Mouse (Mus musculus) CH12F3 (cell line): Measurements from ENCODE around the gene Ccdc42.

Experiments
- in situ Hi-C: fragments of 300-500 bp; cut with MboI; formaldehyde crosslinking; loops from 2 replicates; pipeline ENCODE4 v1.14.3; 2020; ENCODE audit warnings: low sequenced_read_pairs

Ccdc42 gene

DNA sequence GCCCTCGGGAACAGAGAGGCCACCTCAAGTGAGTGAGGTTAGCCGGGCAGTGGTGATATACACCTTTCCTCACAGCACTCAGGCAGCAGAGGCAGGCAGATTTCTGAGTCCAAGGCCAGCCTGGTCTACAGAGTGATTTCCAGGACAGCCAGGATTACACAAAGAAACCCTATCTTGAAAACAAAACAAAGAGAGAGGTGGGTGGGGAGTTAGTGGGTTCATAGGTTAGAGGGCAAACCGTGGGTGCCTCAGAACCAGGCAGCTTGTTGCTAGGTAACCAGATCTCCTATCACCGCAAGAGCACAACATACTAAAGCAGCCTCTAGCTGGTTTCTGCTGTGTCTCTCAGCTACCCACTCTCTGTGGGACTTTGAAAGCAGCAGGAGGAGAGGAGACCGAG, at the start of gene Ccdc42:
Ccdc42 (plus strand) TSS at position 301 of the 400 bp plus-strand sequence.
- in situ Hi-C loops = no loop called here

DNA sequence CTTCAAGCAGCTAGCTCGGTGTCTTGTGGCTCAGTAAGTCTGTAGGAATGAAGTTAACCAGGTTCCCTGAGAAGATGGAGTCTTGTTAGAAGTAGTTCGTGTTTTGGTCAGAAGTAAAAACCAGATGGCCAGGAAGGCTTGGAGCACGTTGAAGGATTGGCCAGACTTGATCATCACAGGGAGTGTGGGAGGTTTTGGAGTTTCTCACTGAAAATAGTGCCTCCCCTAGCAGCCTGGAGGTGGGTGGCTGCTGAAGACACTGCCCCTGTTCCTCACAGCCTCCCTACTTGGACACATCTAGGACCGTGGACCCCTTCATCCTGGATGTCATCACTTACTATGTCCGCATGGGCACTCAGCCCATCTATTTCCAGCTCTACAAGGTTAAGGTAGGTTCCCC, 47.2 kb upstream of the Ccdc42 start:
- in situ Hi-C loops = no loop called here

DNA sequence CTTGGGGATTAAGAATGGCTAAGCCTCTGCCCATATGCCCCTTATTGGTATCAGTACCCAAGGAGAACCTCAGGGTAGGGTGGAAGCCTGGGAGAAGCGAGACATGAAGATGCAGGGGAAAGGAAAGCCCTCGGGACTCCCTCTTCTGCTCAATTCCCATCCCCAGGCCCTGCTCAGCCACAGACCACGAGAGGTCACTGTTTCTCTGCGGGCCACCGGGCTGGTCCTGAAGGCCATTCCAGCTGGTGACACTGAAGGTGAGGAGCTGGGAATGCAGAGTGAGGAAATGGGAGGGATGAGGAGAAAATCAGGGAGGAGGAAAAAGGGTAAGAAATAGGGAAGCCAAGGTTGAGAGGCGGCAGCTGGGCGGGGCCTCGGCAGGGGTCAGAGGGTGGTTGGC, 42.3 kb upstream of the Ccdc42 start:
- in situ Hi-C loops = no loop called here

DNA sequence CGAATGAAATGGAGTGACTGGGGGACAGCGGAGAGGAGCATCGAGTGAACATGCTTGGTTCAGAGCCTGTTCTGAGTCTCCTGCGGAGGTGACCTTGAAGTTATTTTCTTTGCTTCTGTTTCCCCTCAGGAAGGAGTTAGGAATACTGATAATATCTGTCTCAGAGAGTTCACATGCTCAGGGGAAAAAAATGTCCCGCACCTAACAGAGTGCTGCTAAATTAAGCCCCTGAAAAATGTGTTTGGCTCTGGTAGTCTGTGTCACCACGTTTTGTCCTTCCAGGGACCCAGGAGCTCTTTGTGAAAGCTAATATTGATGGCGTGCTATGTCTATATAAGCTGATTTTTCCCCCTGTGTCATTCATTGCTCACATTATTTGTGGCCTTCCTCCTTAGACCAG, 41.6 kb upstream of the Ccdc42 start:
- in situ Hi-C loops = no loop called here

DNA sequence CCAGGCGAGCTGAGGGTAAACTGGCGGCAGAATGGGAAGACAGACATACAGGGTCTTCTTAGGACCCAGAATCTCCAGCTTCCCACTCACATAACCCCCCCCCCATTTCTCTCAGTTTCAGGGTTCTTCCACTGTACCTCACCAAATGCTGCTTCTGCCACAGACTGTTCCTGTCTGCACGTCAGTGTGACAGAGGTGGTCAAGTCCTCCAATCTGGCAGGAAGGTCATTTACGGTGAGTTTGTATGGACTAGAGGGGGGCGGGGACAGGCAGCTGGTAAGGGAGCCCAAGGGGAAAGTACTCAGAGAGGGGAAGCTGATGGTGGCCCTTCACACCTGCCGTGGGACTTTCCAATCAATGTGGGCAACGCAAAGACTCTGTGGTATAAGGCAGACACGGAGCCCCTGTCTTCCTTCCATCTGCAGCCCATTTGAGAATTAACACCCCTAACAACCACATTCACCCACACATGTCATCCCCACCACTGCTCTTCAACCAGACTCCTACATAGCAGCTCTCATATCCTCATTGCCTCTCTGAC, 41.1 kb upstream of the Ccdc42 start:
- in situ Hi-C loops = no loop called here

DNA sequence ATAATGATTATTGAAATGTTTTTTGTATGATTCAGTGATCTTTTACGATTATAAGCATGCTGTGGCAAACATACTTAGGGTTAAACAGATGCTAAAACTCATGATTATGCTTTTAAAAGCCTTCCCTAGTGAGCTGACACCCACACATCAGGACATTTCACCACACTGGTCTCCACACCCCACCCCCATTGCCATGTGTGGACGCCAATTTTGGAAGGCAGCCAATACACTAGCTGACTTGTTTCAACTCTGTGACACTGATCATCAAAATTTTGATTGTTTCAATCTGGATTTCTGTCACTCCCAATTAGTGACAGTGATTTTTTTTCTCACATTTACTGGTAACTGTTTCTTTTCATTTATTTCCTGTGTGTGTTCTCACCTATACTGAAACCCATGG, 39.3 kb upstream of the Ccdc42 start:
- in situ Hi-C loops = no loop called here

DNA sequence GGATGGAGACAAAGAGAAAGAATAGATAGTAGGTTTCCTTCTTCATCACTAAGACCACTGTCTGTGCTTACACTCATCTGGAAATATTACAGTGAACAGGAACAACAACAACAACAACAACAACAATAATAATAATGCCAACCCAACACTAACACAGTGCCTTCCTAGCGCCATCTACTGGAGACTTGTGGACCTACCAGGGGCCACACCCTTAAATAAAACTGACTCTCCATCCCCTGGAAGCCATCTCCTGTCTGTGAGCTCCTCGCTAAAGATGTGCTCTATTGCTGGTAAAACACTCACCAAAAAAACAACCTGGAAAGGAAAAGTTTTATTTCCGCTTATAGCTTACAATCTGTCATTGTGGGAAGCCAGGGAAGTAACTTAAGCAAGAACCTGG, 37.2 kb upstream of the Ccdc42 start:
- in situ Hi-C loops = no loop called here

DNA sequence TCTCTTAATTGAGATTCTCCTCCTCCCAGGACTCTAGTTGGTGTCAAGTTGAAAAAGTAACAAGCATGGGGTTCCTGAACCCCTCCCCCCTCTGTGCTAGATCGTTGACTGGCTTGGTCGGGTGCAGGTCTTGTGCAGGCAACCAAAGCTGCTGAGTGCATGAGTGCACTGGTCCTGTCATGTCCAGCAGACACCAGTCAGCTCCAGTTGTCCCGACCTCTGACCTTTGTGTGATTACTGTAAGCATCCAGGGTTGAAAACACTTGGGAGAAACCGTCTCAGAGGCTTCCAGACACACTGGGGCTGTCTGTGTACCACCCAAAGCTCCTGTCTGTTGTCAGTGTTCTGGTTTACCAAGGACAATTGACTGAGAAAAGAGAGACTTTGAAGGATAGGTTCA, 36.5 kb upstream of the Ccdc42 start:
- in situ Hi-C loops = loop anchor here (5.0 kb wide), 1 partner anchor 73 kb away; no protein-coding TSS in a partner anchor

DNA sequence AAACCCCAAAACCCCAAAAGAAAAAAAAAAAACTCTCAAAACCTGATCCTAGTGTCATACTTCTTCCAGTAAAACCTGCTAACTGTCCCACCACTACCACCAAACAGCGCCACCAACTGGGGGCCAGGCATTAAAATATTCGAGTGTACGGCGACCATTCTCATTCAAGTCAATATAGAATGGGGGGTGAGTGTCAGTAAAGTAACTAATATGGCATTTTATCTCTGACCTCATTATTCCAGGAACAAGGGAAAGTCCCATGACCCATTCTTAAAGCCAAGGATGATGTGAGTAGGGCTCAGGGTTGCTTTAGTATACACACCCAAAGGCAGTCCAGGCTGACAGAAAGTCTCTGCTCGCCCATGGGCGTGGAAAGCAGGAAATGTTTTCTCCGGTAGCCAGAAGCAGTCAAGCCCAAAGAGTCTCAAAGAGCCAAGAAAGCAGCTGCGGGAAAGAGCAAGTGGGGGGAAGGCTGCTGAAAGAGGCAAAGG, 32.8 kb upstream of the Ccdc42 start:
- in situ Hi-C loops = loop anchor here (5.0 kb wide), 1 partner anchor 77 kb away; no protein-coding TSS in a partner anchor

DNA sequence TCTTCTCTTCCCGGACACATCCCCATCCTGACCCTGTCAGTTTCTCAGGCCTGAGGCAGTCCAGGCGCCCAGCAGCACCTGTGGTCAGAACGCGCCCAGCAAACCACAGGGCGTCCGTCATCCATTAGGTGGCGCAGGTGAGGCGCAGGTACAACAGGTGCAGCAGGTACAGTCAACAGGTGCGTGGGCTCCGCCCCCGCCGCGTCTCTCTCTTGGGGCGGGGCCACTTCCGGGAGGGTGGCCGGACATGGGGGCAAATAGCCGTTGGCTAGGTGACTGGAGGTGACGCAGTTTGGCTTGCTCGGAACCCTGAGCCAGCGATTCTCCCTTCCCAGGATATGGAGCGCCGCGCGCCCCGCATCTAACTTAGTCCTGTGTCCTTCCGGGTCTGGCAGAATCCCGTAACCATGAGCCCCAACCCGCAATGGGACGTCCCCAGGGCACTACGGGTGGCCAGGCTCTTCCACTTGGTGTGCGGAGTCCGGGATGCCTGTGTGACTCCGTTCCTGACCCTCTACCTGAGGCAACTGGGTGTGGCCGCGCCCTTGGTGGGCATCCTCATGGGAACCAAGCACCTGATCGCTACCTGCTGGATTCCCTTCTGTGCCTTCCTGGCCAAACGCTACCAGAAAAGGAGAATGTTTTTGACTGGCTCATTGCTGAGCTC, 30.8 kb upstream of the Ccdc42 start, which contains the start of gene Mfsd6l:
Mfsd6l (plus strand) TSS at position 269 of the 667 bp plus-strand sequence.
- in situ Hi-C loops = no loop called here

DNA sequence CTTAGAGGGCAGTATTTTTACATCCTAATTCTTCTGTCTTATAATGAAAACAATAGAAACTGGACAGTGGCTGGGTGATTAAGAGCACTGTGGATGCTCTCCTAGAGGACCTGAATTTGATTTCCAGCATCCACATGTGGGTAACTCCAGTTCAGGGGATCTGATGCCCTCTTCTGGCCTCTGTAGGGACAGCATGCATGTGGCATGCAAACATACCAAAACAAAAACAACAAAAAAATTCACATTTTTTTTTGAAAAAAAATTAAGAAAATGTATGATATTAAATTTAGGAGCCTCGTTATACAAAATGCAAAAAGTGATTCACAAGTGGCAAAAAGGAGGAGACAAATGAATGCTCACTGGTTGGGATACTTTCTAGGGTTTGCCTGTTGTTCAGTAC, 27.3 kb upstream of the Ccdc42 start:
- in situ Hi-C loops = no loop called here

DNA sequence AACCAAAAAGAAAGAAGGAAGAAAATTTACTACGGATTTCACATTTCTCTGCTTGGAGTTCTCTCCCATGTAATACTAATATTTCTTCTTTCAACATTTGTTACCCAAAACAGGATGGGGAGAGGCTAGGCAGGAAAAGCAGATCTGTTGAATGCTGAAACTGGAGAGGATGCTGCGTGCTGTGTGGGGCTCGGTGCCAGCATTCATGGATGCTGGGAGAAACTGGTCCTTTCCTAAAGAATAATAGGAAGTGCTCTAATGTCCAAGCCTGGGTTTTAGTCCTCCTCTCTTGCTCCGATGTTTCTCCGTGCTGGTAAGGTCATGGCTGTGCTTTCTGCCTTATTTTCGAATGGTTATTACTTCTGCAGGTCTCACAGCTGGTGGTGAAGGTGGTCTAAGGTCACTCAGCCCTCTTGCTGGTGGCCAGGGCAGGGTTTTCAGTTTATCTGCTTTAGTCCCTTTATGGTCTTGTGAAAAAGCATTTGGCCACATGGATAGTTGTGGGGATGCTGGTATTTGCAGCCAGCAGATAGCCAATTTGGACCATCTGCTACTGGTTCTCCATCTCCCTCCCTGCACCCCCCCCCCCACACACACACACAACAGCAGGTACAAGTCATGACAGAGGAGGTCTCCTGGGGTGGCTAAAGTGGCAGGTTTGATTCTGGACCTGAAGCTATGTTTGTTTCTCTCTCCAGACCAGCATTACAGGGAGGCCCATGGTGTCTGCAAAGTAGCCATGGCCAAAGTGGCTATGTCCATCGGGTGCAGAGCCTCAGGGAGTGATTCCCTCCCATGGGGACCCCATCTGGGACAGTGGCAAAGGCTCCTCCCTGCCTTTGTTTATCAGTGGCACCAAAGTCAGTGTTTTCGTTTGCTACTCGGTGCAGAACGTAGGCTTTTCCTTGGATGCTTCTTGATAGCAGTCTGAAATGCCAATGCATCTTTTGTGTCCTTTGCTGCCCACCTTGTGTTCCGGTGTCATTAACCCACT, 24.6 kb upstream of the Ccdc42 start:
- in situ Hi-C loops = no loop called here

DNA sequence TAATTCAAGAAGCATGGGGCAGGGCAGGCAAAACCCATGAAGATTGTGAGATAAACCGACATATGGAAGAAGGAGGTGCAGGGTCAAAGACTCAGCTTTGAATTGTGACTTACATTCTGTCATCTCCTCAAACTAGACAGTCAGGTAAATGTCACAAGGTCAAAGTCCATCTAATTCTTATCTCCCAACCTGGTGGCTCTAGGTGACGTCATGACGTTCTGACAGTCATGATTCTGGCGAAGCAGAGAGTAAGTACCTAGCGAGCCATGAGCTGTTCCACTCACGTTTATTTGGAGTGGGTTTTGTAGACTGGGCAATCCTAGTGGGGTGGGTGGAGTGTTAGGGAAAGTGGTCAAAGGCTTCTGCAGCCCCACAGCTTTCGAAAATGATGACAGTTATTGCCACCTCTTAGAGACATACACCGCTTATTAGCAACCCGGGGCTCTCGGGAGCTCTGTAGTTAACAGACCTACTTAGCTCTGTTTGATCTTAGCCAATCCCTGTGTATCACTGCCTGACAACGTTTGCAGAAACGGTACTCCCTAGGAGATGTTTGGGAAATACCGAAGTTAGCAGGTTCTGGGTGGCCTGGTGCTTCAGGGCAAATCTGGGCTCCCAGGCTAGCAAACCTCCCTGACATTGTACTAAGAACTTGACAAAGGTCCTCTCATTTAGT, 22.3 kb upstream of the Ccdc42 start:
- in situ Hi-C loops = no loop called here

DNA sequence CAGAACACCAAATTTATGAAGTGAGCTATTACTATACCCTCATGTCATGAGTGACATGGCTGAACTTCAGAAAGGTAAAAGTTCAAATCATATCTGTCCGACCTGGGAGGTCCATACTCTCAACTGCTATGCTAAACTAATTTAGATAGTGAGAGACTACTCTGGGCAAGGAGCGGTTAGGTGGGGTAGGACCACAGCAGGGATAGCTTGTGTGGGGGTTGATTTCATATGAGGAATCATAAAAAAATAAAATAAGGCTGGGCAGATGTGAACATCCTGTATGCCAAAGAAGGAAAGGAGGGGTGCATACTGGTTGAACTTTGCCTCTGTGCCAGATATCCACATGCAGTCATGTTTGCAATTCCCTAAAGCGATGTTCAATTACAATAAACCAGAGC, 21.8 kb upstream of the Ccdc42 start:
- in situ Hi-C loops = no loop called here

DNA sequence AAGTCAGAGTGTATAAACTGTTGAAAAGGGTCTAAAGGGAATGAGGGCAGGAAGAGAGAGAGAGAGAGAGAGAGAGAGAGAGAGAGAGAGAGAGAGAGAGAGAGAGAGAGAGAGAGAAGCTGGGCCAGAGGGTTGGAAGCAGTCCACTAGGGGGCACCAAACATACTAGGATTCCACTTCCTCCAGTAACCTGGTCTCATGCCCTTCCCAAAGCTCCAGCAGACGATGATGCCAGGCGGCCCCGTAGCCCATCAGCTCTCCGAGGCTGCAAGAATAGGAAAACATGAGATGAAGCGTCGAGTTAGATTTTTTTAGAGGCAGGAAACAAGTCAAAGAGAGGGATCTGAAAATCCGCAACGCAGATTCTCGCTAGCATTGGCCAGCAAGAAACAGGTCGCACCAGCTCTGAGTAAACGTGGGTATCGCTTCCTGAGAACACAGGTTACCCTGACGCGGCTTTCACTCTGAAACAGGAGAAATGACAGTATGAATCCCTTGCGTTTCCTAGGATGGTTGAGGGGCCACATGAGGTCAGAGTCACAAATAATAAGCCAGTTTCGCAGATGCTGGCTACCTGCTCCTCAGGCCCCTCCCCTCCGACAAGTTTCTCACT, 20.3 kb upstream of the Ccdc42 start:
- in situ Hi-C loops = no loop called here

DNA sequence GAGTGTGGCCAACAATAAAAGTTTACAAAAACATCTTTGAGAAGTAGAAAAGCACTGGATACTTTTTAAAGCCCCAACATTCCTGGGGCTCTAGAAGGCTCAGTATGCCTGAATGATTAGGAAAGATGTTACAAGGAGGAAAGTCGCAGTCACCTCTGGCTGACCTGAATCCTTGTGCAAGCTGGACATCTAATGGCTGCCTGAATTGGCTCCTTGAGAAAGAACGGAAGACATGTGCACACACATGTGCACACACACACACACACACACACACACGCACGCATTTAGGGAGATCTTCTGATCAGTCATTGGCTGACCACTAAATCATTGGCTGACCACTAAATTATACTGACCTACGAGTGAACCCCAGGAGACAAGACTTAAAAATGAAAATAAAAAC, 16.0 kb upstream of the Ccdc42 start:
- in situ Hi-C loops = no loop called here

DNA sequence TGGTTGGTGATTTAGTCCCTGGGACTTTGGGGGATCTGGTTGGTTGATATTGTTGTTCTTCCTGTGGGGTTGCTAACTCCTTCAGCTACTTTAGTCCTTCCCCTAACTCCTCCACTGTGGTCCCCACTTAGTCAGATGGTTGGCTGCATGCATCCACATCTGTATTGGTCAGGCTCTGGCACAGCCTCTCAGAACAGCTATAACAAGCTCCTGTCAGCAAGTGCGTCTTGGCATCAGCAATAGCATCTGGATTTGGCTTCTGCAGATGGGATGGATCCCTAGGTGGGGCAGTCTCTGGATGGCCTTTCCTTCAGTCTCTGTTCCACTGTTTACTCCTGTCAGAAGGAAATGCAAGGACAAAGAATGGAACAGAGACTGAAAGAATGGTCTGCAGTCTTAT, 9.7 kb upstream of the Ccdc42 start:
- in situ Hi-C loops = no loop called here

DNA sequence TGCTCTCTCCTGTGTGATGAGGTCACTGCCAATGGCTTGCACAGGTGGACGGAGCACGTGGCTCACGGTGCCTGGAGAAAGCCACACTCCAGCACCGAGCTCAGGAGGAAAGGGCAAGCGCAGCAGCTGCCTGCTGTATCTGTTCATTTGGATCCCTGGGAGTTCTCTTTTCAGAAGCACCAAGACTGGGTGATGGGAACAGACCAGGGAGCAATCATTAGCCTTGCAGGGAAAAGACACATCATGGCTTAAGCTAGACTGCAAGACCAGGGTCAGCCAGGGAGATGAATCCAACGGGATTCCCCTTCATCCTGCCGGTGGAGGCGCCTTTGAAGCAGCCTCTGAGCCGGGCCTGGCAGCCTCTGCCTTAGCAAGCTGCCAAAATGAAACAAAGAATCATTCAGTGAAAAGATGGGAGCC, 7.3 kb upstream of the Ccdc42 start:
- in situ Hi-C loops = no loop called here

DNA sequence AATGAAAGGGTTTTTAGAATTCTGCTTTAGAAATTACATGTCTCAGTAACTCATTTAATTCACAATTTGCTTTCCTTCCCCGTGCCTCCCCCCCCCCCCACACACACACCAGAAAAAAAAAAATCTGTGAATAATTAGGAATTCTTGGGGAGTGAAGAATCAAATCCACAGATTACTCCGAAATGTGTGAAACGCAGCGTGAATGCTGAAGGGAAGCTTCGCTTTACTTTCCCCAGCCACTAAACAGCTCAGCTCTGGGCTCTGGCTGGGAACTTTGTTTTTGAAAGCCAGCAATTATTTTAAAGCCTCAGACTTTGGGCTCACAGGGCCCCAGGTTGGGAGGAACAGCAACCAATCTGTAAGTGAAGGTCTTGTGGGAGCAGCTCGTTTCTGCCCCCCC, 6.3 kb upstream of the Ccdc42 start:
- in situ Hi-C loops = no loop called here

DNA sequence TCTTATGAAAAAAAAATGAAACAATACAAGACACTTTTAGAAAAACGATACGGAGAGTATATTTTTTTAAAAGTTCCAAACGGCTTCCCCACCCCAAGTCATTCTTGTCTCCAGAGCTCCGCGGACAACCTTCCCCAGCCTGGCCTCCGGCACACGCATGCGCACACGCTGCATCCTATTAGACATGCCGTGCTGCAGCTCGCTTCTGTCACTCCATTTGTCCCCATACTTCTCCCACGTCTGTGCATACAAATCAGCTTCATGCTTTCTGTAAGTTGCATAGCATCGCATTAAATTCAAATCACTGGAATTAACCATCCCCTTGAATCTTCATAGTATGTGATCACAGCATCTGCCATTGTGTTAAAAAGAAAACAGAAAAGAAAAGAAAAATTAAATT, 3.6 kb upstream of the Ccdc42 start:
- in situ Hi-C loops = no loop called here
